Mouse (Mus musculus) c-Kit-positive CD71-negative TER-119-negative erythroid progenitor cells, embryonic 14.5 days (primary cell): Measurements from ENCODE around the gene Ppp1r3f.

Source experiments
- DNase-seq: peaks from one replicate; pipeline ENCODE4 v3.0.0-alpha.2; 2013; ENCODE audit warnings: low read depth

Gene Ppp1r3f

GRCm38 (mm10) chrX:7553474-7553873 lies 20.6 kb downstream of the Ppp1r3f start:
- DNase-seq = no peak

GRCm38 (mm10) chrX:7524961-7525360 lies 49.1 kb downstream of the Ppp1r3f start:
- DNase-seq = no peak
